Mouse (Mus musculus): ENCODE measurements around the gene Tsen15. TPM values are rescaled to one million over a fixed set of nuclear protein-coding genes. Genes with fewer than 3 reads are reported as not detected.

Tsen15 gene
- polyA plus RNA-seq, 1 experiment: 18.8 TPM

- no peak overlapping the region for H3K27ac ChIP-seq (ENCODE audit: insufficient read depth, low read depth, low read length)
- WGBS: 98% methylated on average over 1 of the region's 1 CpGs
- no peak for TF ChIP-seq CTCF (conservative IDR thresholded peaks at IDR 0.05; ENCODE audit: insufficient read depth, insufficient read length, low read depth, low read length)
- TF ChIP-seq POLR2A (IDR thresholded peaks at IDR 0.05; ENCODE audit: low read depth, low read length): no peak
Observed at GRCm38 (mm10) chr1:152384589-152384988, 1.9 kb downstream of the Tsen15 start.

GRCm38 (mm10) chr1:152378311-152378710, 8.2 kb downstream of the Tsen15 start:
- Histone ChIP-seq H3K27ac (ENCODE audit: insufficient read depth, low read depth, low read length) (no peak overlapping the region), H3K36me3 (ENCODE audit: control insufficient read depth, insufficient read depth, low read length) (no peaks in the 10 kb centered on the region; the same call in 1 of the 2 replicates), H3K4me1 (ENCODE audit: control insufficient read depth, insufficient read depth, low read length) (no peaks in the 10 kb centered on the region), H3K27me3 (replicated peaks; ENCODE audit: control insufficient read depth, insufficient read depth, low read length) (no peaks in the 10 kb centered on the region), H3K4me3 (ENCODE audit: insufficient read depth, low read depth, low read length) (no peak overlapping the region)
- no peak for DNase-seq
- 91% methylated on average over 5 of the region's 5 CpGs for WGBS
- TF ChIP-seq POLR2A (IDR thresholded peaks at IDR 0.05; ENCODE audit: low read depth, low read length): no peak
- TF ChIP-seq CTCF (conservative IDR thresholded peaks at IDR 0.05; ENCODE audit: insufficient read depth, insufficient read length, low read depth, low read length): no peak

More at GRCm38 (mm10) chr1:152384589-152384988, 1.9 kb downstream of the Tsen15 start:
- DNase-seq: no peak
- Histone ChIP-seq H3K4me3 (ENCODE audit: insufficient read depth, low read depth, low read length) (no peak overlapping the region), H3K27me3 (replicated peaks; ENCODE audit: control insufficient read depth, insufficient read depth, low read length) (no peaks in the 10 kb centered on the region), H3K36me3 (ENCODE audit: control insufficient read depth, insufficient read depth, low read length) (no peaks in the 10 kb centered on the region; the same call in 1 of the 2 replicates), H3K4me1 (ENCODE audit: control insufficient read depth, insufficient read depth, low read length) (peaks cover 4% of the 10 kb centered on the region; the same call in 1 of the 2 replicates)

GRCm38 (mm10) chr1:152369139-152369538, 17.3 kb downstream of the Tsen15 start:
- DNase-seq: peak; percentile 64
- Histone ChIP-seq H3K27ac (ENCODE audit: insufficient read depth, low read depth, low read length) (no peak overlapping the region), H3K36me3 (ENCODE audit: control insufficient read depth, insufficient read depth, low read length) (no peaks in the 10 kb centered on the region), H3K4me3 (ENCODE audit: insufficient read depth, low read depth, low read length) (no peak overlapping the region), H3K27me3 (replicated peaks; ENCODE audit: control insufficient read depth, insufficient read depth, low read length) (no peaks in the 10 kb centered on the region), H3K4me1 (ENCODE audit: control insufficient read depth, insufficient read depth, low read length) (no peaks in the 10 kb centered on the region)
- peak; percentile 82 for TF ChIP-seq CTCF (conservative IDR thresholded peaks at IDR 0.05; ENCODE audit: insufficient read depth, insufficient read length, low read depth, low read length)
- TF ChIP-seq POLR2A (IDR thresholded peaks at IDR 0.05; ENCODE audit: low read depth, low read length): no peak
- WGBS: 26% methylated on average over 4 of the region's 4 CpGs

GRCm38 (mm10) chr1:152368311-152369088, 18.0 kb downstream of the Tsen15 start:
- no peaks in the 10 kb centered on the region for H3K4me1 ChIP-seq (ENCODE audit: control insufficient read depth, insufficient read depth, low read length)
- no peaks in the 10 kb centered on the region for H3K27me3 ChIP-seq (replicated peaks; ENCODE audit: control insufficient read depth, insufficient read depth, low read length)
- WGBS: 65% methylated on average over 13 of the region's 13 CpGs
- TF ChIP-seq CTCF (conservative IDR thresholded peaks at IDR 0.05; ENCODE audit: insufficient read depth, insufficient read length, low read depth, low read length) (peak; percentile 23; the same call in 1 of the 2 replicates), POLR2A (IDR thresholded peaks at IDR 0.05; ENCODE audit: low read depth, low read length) (no peak)
- H3K4me3 ChIP-seq (ENCODE audit: insufficient read depth, low read depth, low read length): no peak overlapping the region
- H3K27ac ChIP-seq (ENCODE audit: insufficient read depth, low read depth, low read length): no peak overlapping the region
- no peaks in the 10 kb centered on the region for H3K36me3 ChIP-seq (ENCODE audit: control insufficient read depth, insufficient read depth, low read length)
- DNase-seq: no peak

GRCm38 (mm10) chr1:152356721-152357120, 29.8 kb downstream of the Tsen15 start:
- TF ChIP-seq CTCF (conservative IDR thresholded peaks at IDR 0.05; ENCODE audit: insufficient read depth, insufficient read length, low read depth, low read length): no peak
- no peak for TF ChIP-seq POLR2A (IDR thresholded peaks at IDR 0.05; ENCODE audit: low read depth, low read length)
- no peak overlapping the region for H3K27ac ChIP-seq (ENCODE audit: insufficient read depth, low read depth, low read length)
- DNase-seq: peak; percentile 25

GRCm38 (mm10) chr1:152347946-152348345, 38.5 kb downstream of the Tsen15 start:
- H3K4me3 ChIP-seq (ENCODE audit: insufficient read depth, low read depth, low read length): no peak overlapping the region
- TF ChIP-seq POLR2A (IDR thresholded peaks at IDR 0.05; ENCODE audit: low read depth, low read length): no peak
- no peak for TF ChIP-seq CTCF (conservative IDR thresholded peaks at IDR 0.05; ENCODE audit: insufficient read depth, insufficient read length, low read depth, low read length)
- no peak for DNase-seq
- no peak overlapping the region for H3K27ac ChIP-seq (ENCODE audit: insufficient read depth, low read depth, low read length)
- H3K27me3 ChIP-seq (replicated peaks; ENCODE audit: control insufficient read depth, insufficient read depth, low read length): no peaks in the 10 kb centered on the region
- no peaks in the 10 kb centered on the region for H3K36me3 ChIP-seq (ENCODE audit: control insufficient read depth, insufficient read depth, low read length)
- no peaks in the 10 kb centered on the region for H3K4me1 ChIP-seq (ENCODE audit: control insufficient read depth, insufficient read depth, low read length)

More at GRCm38 (mm10) chr1:152356721-152357120, 29.8 kb downstream of the Tsen15 start:
- 72% methylated on average over 4 of the region's 4 CpGs for WGBS
- Histone ChIP-seq H3K36me3 (ENCODE audit: control insufficient read depth, insufficient read depth, low read length) (no peaks in the 10 kb centered on the region), H3K4me1 (ENCODE audit: control insufficient read depth, insufficient read depth, low read length) (no peaks in the 10 kb centered on the region), H3K4me3 (ENCODE audit: insufficient read depth, low read depth, low read length) (no peak overlapping the region), H3K27me3 (replicated peaks; ENCODE audit: control insufficient read depth, insufficient read depth, low read length) (no peaks in the 10 kb centered on the region)

GRCm38 (mm10) chr1:152324024-152324423, 62.5 kb downstream of the Tsen15 start:
- no peaks in the 10 kb centered on the region for H3K4me1 ChIP-seq (ENCODE audit: control insufficient read depth, insufficient read depth, low read length)
- no peak for DNase-seq
- 89% methylated on average over 6 of the region's 6 CpGs for WGBS
- no peaks in the 10 kb centered on the region; the same call in 1 of the 2 replicates for H3K27me3 ChIP-seq (replicated peaks; ENCODE audit: control insufficient read depth, insufficient read depth, low read length)
- H3K4me3 ChIP-seq (ENCODE audit: insufficient read depth, low read depth, low read length): no peak overlapping the region
- no peaks in the 10 kb centered on the region for H3K36me3 ChIP-seq (ENCODE audit: control insufficient read depth, insufficient read depth, low read length)
- no peak for TF ChIP-seq CTCF (conservative IDR thresholded peaks at IDR 0.05; ENCODE audit: insufficient read depth, insufficient read length, low read depth, low read length)
- H3K27ac ChIP-seq (ENCODE audit: insufficient read depth, low read depth, low read length): no peak overlapping the region

Other genes starting within 250 kb of the Tsen15 start
- gene Colgalt2, start 13.1 kb upstream of the Tsen15 start, polyA plus RNA-seq (2012; rRNA removed): 7.5 and 7.6 TPM in 2 replicates

All from kidney, adult 2 months (tissue).